Mouse (Mus musculus) embryo, embryonic 10 days (tissue): Measurements from ENCODE around the gene Ppef2.
A peak's percentile ranks its signal among the peaks of the same experiment; 100 is the strongest.

ENCODE experiments used
- DNase-seq: peaks from one replicate; pipeline ENCODE4 v3.0.0-alpha.2; 2015; ENCODE audit warnings: low spot score

Ppef2 gene

DNA sequence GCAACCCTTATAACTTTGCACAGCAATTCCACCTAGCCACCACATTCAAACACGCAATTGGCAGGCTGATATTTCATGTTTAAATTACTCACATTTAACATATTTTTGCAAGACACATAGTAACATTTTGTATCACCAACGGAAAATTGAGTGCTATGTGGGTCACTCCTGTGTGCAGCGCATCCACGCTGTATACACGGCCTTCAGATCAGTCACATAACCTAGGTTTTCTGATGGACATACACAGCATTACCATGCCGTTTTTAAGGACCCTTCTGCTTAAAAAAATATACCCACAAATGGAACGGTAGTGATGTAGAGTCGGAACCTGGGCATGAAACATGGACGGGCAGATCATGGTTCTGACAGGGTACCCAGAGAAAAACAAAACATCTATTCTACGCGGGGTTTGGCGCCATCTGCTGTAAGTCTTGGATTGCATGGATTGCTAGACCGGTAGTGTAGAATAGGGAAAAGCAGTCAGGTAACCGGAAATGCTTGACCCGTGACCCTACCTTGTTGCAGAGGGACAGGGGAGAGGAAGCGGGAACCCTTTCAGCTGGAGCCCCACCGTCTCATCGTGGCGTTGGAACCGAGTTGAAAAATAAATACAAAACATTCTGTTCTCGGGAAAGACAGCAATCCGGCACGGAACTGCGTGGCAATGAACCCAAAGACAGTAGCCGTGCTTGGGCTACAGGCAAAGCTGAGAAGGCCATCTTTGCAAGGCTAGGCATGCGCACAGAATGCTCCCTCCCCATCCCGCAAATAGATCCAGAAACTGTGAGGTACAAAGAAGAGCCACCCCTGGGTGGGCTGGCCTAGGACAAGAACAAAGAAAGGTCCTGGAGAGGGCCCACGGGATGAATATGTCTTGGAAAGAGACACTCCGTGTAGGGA lies 16.5 kb downstream of the Ppef2 start:
- DNase-seq = peak; percentile 84

DNA sequence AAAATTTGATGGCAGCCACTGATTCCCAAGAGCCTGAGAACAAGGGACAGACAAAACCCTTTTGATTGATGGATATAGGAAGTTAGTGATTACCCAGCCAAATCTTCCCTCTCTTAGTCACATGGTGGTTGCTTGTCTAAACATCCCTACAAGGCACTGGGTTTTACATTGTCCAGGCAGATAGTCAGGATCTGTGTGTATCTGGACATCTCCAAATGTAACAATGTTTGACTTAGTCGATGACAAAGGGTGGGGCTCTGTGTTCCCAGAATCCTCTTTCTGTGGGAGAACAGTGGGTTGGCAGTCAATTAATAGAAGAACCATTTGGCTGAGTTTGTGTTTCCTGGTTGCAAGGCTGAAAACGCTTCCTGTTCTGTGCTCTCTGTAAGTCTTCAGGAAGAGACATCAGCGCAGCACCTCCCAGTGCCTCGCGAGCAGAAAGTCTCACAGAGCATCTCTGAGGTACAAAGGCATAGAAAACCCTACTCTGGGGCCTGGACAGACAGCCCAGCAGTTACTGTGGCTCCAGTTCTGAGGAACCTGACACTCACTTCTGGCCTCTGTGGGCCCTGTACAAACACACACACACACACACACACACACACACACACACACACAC lies 21.0 kb downstream of the Ppef2 start:
- DNase-seq = no peak

DNA sequence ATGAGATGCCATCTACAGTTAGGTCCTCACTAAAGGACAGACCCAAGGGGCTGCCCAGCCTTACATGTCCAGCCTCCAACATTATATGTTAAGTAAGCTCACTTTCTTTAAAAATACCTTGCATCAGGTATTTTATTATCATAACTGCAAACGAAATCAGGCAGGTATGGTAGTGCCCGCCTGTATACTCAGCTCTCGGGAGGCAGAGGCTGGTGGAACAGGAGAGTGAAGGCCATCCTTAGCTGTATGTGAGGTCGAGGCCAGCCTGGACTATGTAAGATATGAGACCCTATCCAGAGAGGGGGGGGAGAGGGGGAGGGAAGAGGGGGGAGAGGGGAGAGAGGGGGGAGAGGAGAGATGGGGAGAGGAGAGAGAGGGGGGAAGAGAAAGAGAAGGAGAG lies 22.7 kb downstream of the Ppef2 start:
- DNase-seq = no peak

GRCm38 (mm10) chr5:92231836-92232235 lies 24.2 kb downstream of the Ppef2 start:
- no peak for DNase-seq

- DNase-seq = no peak
Measured at GRCm38 (mm10) chr5:92230306-92230705, 25.8 kb downstream of the Ppef2 start.

GRCm38 (mm10) chr5:92229514-92229913 lies 26.6 kb downstream of the Ppef2 start:
- DNase-seq = no peak

GRCm38 (mm10) chr5:92228776-92229175 lies 27.3 kb downstream of the Ppef2 start:
- peak; percentile 41 for DNase-seq

DNA sequence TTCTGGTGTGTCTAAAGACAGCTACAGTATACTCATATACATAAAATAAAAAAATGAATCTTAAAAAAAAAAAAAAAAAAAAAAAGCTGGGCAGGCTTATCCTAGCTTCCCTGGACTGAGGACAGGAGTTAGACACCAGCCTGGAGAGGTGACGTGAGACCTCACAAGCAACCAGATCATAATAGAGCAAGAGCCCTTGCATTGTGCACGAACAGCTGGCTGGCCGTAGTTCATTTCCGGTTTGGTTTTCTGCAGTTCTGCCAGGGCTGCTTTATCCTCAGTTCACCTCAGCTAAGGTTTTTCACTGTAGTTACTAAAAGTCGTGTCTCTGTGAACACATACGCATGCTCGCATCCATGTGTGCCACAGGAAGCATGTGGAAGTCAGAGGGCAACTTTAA lies 28.3 kb downstream of the Ppef2 start:
- DNase-seq = no peak

GRCm38 (mm10) chr5:92220287-92220902 lies 35.7 kb downstream of the Ppef2 start:
- no peak for DNase-seq

GRCm38 (mm10) chr5:92219826-92220225 lies 36.3 kb downstream of the Ppef2 start:
- no peak for DNase-seq

DNA sequence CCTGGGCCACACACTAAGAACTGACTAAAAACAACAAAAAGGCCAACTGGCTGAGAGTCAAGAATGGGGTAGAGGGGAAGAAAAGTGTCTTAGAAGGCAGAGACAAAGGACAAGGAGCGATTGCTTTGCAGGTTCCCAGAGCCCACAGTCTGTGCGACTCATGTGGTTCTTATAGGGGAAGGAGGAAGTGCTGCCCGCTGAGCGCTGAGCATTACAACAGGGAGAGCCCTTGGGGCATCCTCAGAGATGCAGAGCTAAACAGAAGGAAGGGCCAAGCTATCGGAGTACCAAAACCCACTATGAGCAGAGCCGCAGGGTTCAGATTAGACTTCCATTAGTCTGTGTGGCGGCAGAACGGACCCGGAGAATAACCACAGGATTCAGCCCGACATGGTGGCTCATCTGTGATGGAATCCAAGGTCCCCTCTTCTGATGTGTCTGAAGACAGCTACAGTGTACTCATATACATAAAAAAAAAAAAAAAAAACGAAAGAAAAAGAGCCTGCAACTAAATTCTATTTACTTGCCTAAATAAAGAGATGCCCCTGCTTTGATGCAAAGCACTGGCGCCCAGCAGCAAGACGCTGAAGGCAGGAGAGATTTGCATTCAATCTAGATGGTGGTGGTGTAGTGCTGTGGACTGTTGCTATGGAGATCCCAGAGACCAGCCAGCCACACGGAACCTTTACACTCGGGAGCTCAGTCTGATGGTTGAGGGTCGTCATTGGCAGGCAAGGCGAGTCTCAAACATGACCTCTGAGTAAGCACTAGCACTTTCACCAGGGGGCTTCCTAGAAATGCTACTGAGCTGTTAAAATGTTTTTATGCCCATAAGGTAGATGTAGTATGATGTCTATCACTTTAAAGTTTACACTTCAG lies 36.9 kb downstream of the Ppef2 start:
- no peak for DNase-seq

DNA sequence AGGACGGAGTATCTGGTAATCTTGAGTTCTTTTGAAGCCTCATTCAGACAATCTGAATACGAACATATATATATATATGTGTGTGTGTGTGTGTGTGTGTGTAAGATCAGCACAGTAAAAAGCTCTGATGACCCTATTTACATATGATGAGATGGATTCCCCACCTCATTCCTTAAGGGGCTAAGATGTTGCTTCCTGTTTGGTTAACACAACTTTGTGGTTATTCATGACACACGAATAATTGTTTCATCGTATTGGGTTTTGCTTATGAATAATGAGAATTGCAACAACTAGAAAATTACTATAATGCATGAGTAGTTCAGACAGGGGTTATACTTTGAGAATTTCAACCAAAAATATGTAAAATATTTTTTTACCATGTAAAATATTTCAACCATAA lies 40.8 kb downstream of the Ppef2 start, which contains the start of gene U90926:
U90926 (minus strand) TSS at position 101 of the 400 bp plus-strand sequence.
- no peak for DNase-seq

DNA sequence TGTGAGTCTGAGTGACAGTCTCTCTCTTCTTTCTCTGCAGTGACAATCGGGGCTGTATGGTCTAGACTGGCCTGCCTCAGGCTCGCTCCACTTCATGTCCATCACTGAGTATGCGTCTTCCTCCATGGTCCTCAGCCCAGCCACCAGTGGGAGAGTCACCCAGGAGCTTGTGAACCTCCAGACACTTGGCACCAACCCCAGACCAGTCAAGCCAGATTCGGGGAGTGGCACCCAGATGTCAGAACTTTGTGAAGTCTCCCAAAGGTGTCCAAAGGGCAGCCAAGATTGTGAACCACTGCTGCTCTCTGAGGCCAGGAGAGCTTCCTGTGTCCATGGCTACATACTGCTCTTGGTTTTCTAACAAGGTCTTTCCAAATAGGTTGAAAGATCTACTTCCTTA lies 43.8 kb downstream of the Ppef2 start:
- DNase-seq = no peak

- DNase-seq = no peak
Measured at GRCm38 (mm10) chr5:92210205-92210604, 45.9 kb downstream of the Ppef2 start.

- no peak for DNase-seq
Measured at GRCm38 (mm10) chr5:92206121-92206520, 50.0 kb downstream of the Ppef2 start.

DNA sequence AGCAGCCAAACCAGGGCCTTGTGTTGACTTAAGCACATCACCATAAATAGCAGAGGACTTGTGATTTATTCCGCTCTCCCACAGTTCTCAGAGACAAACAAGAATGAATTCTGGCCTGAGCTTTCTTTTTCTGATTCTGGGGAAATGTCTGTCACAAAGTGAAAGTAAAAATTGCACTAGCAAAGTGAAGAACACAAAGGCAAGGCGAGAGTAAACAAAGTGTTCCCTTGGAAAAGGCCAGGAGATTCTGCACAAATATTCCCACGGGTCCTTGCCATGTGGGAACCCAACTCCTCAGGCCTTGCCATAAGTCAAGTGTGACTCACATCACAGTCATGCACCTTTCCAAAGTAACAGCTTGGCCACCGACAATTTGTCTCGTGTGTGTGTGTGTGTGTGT lies 50.4 kb downstream of the Ppef2 start:
- no peak for DNase-seq

DNA sequence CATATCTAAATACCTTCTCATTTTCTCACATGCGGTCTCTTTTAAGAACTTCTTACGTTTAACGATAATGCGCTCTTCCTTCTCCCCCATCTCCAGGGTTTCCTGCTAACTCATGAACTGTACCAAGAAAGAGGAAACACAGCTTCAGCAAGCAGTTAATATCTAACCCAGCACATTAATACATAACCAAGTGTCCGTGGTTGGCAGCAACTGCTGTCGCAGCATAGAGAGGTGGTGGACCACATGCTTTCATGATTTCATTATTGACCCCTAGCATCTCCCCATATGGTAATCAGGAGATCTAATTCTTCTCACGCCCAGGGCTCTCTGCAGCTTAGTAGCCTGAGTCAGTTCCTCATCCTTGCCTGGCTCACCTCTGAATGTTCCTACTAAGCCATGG lies 50.9 kb downstream of the Ppef2 start:
- no peak for DNase-seq

DNA sequence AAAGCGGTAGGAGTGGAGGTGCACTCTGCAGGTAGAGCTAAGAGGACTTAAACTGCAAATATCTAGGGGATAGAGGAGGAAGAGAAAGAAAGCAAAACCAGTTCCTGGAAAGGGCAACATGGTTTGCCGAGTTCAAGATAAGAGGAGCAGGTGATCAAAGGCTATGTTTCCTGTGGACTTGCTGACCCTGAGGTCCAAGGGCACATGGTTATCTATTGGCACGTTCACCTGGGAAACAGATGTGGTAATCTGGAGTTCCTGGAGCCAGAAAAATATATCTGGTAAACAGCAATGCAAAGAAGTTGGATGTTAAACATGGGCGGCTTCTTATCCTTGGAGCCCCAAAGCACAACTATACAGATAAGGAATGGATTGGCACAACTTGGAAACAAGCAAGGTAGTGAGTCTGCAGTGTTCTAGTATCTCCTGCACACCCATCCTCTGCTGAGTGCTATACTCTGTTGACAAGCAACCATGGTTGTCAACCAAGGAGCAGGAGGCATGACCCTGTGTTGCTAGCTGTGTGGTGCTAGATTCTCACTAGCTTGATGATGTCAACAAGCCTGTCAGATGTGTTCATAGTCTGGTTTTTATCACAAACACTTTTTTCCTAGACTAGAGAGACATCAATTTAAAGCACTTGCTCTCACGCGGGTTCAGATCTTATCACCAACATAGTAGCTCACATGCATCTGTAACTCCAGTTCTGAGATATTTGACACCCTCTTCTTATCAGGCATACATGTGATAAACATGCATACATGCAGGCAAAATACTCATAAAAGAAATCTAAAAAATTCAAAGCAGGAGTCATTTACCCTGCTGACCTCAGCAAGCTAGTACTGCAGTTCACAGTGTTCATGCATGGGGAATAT lies 51.7 kb downstream of the Ppef2 start:
- DNase-seq = no peak

GRCm38 (mm10) chr5:92198266-92198665 lies 57.8 kb downstream of the Ppef2 start:
- DNase-seq = no peak

DNA sequence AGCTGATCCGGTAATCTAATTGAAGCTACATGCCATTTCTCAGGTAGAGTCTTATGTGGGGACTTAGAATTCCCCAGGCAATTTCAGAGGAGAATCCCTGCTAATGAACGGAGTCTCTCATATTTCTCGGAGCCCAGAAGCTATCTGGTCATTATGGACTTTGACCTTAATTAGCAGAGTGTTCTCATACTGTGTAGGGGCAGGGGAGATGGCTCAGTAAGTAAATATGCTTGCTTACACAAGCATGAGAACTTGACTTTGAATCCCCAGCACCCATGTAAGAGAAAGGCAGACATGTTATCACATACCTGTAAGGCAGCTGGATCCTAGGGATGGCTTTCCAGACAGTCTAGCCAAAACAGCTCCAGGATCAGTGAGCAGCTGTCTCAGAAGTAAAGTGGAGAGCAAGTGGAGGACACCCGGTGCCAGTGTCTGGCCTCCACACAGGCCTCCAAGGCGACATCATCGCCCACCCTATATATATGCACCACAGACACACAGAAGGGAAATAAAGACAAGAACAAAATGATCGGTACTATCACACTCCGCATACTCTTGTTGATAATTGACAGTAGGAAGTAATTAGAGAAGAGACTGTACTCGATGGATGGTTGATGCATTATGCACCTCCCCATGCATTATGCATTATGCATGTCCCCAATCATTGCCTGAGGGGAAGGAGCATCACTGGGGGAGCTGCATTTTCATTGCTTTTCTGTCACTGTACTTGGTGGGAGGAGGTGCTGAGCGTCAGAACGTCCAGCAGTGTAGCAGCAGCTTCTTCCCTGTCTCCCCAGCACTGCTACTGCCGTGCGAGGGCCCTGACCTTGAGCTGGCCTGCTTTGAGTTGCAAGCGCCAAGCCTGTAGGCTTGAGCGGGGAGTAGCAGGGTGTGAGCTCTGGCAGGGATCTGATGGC lies 58.9 kb downstream of the Ppef2 start:
- DNase-seq = no peak
